Mouse (Mus musculus) erythroblast, embryonic 14.5 days (primary cell): ENCODE measurements around the gene Sertm1. TPM values are rescaled to one million over a fixed set of nuclear protein-coding genes. Genes with fewer than 3 reads are reported as not detected.

ENCODE experiments used
- H3K27me3 ChIP-seq: 2 replicates; pipeline ENCODE4 v1.6.1; 2012; ENCODE audit warnings: inconsistent platforms; ENCODE audit not compliant: control insufficient read depth
- H3K36me3 ChIP-seq: 2 replicates; pipeline ENCODE4 v1.6.1; 2012; ENCODE audit warnings: mild to moderate bottlenecking, inconsistent platforms; ENCODE audit not compliant: control insufficient read depth
- H3K4me1 ChIP-seq: 2 replicates; pipeline ENCODE4 v1.6.1; 2012; ENCODE audit warnings: inconsistent platforms; ENCODE audit not compliant: control insufficient read depth
- H3K4me3 ChIP-seq: replicated peaks from 2 replicates; pipeline ENCODE3; 2012; ENCODE audit warnings: moderate library complexity, mild to moderate bottlenecking, inconsistent platforms
- H3K9me3 ChIP-seq: 2 replicates; pipeline ENCODE4 v1.6.1; 2012; ENCODE audit warnings: low read length, inconsistent platforms, mixed read lengths; ENCODE audit not compliant: control insufficient read depth
- GATA1 ChIP-seq: IDR thresholded peaks from 2 replicates; pipeline ENCODE4 v1.6.1; 2012; ENCODE audit warnings: low read length, inconsistent platforms, mixed read lengths
- TAL1 ChIP-seq: IDR thresholded peaks from 3 replicates; pipeline ENCODE4 v1.6.1; 2012; ENCODE audit warnings: low read length, inconsistent platforms, mixed read lengths
- polyA plus RNA-seq: library from polyadenylated mRNA; stranded (reverse); fragments of >175 nt; gene quantifications from 2 replicates; pipeline ENCODE4 v1.2.3, GENCODE M21; 2012

The Sertm1 gene
- polyA plus RNA-seq, 1 experiment, result not detected

DNA sequence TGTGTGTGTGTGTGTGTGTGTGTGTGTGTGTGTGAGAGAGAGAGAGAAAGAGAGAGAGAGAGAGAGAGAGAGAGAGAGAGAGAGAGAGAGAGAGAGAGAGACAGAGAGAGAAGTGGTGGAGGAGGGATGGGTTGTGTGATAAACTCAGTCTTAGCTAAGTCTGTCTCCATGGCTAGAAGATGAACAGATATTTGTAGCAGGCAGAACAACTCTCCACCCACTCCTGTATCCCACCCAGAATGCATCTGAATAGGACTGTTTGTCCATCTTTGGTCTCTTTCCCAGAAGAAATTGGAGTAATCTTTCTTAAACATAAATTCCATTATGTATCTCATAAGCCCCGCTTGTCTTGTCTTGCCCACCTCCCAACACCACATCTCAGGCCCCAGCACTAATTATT, 20.8 kb downstream of the Sertm1 start:
- TF ChIP-seq TAL1 (no peak), GATA1 (no peak)
- H3K27me3 ChIP-seq, result no peaks in the 10 kb centered on the region
- H3K4me3 ChIP-seq, result no peak overlapping the region
- H3K36me3 ChIP-seq, result no peaks in the 10 kb centered on the region; the same call in 1 of the 2 replicates
- H3K9me3 ChIP-seq, result peaks cover 10% of the 10 kb centered on the region
- H3K4me1 ChIP-seq, result no peaks in the 10 kb centered on the region

- Histone ChIP-seq H3K36me3 (no peaks in the 10 kb centered on the region), H3K4me1 (no peaks in the 10 kb centered on the region), H3K9me3 (no peaks in the 10 kb centered on the region), H3K27me3 (no peaks in the 10 kb centered on the region), H3K4me3 (no peak overlapping the region)
- TF ChIP-seq TAL1 (no peak), GATA1 (no peak)
These were observed 23.5 kb downstream of the Sertm1 start for GRCm38 (mm10) chr3:54892218-54892617.

DNA sequence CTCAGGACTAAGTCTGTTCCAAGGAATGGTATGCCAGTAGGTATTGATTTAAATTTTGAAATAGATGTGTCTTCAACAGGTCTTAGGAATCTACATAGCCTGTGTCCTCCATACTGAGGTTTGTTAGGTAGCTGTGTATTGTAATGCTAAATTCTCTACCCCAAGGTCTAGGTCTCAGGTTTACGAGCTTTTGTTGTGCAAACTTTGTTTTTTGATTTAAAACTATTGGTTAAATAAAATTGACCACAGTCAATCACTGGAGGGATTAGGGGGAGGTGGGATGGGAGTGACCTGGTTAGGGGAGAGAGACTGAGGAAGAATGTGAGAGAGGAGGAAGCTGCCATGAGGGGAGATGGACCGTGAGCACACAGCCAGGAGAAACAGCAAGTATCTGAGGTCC, 29.2 kb downstream of the Sertm1 start:
- Histone ChIP-seq H3K4me3 (no peak overlapping the region), H3K36me3 (no peaks in the 10 kb centered on the region), H3K9me3 (peaks cover 2% of the 10 kb centered on the region; the same call in 1 of the 2 replicates), H3K27me3 (no peaks in the 10 kb centered on the region), H3K4me1 (no peaks in the 10 kb centered on the region)
- no peak for TF ChIP-seq TAL1
- TF ChIP-seq GATA1, result no peak

Other genes with a start within 250 kb of the Sertm1 start
- gene Supt20, start 223.1 kb downstream of the Sertm1 start, polyA plus RNA-seq, result 0.21 and 0.52 TPM in 2 replicates
- gene Gm21958, start 201.5 kb downstream of the Sertm1 start, polyA plus RNA-seq, result not detected in 2 replicates
- 2.1 and 3.5 TPM in 2 replicates for gene Exosc8, start 180.5 kb downstream of the Sertm1 start, polyA plus RNA-seq
- not detected in 2 replicates for gene Alg5, start 180.3 kb downstream of the Sertm1 start, polyA plus RNA-seq
- gene Smad9, start 160.3 kb downstream of the Sertm1 start, polyA plus RNA-seq, result not detected in 2 replicates
- gene Rfxap, start 108.1 kb downstream of the Sertm1 start, polyA plus RNA-seq, result 6.6 and 6.8 TPM in 2 replicates
- not detected in 2 replicates for gene Ccna1, start 139.6 kb upstream of the Sertm1 start, polyA plus RNA-seq
- 0.08 and 0.25 TPM in 2 replicates for gene Spg20, start 196.2 kb upstream of the Sertm1 start, polyA plus RNA-seq
- gene Ccdc169, start 221.5 kb upstream of the Sertm1 start, polyA plus RNA-seq, result not detected in 2 replicates